ENCODE assay signal across 9 mouse cellular contexts in genomic region chr12:70476884-70477576, GRCm38 (mm10). TPM values are rescaled to one million over a fixed set of nuclear protein-coding genes. Genes with fewer than 3 reads are reported as not detected.
DNase-seq lines count a peak whose midpoint lies in the region; ATAC-seq and TF ChIP-seq lines count a peak whose summit lies in the region.
"Had no signal": no experiment of that assay in that cellular context is flagged by ENCODE, and none has a peak within 500 bp of the region (broad histone marks: within the 10 kb centered on the region; RNA-seq: fewer than 3 reads in every experiment).

No protein-coding gene starts in this region.

- H3K27ac ChIP-seq in layer of hippocampus, adult 2 months, result no peak overlapping the region; the same call in 1 of the 2 replicates
- H3K27ac ChIP-seq in intestine, postnatal 0 days (ENCODE audit: low read depth, low read length), result no peak overlapping the region
- H3K27ac ChIP-seq: limb, embryonic 15.5 days had no signal

- no peak for DNase-seq in layer of hippocampus, adult 2 months (ENCODE audit: low spot score in 2 of 2)
- DNase-seq in layer of hippocampus, adult 9-10 months (ENCODE audit: low spot score), result no peak
- DNase-seq in Muller cell, postnatal 12 days (ENCODE audit: inconsistent ontology term), result peak; percentile 17
- DNase-seq in naive thymus-derived CD4-positive, alpha-beta T cell, adult 2 months (ENCODE audit: low read depth), result peak; percentile 33
- DNase-seq in right cerebral cortex, adult 2 months (ENCODE audit: low spot score in 2 of 2), result no peak
- DNase-seq in gastrocnemius, postnatal 36 days, result no peak
- no peak for DNase-seq in adrenal gland, adult 8-10 months

- H3K9me3 ChIP-seq in intestine, postnatal 0 days (ENCODE audit: control insufficient read depth), result no peaks in the 10 kb centered on the region
- H3K9me3 ChIP-seq: limb, embryonic 15.5 days had no signal

- intact Hi-C loops in gastrocnemius, postnatal 36 days (cut with DNase I), result loop anchor here (5.0 kb wide), 1 partner anchor 435 kb away; no protein-coding TSS in a partner anchor

- TF ChIP-seq CTCF in layer of hippocampus, adult 2 months (conservative IDR thresholded peaks at IDR 0.05), result no peak
- TF ChIP-seq CTCF in intestine, postnatal 0 days (IDR thresholded peaks at IDR 0.05; ENCODE audit: low read depth), result no peak

- no peaks in the 10 kb centered on the region for H3K36me3 ChIP-seq in intestine, postnatal 0 days (ENCODE audit: control insufficient read depth, insufficient read depth)
- H3K36me3 ChIP-seq: limb, embryonic 15.5 days had no signal

- peak overlapping the region; percentile 27 for H3K4me3 ChIP-seq in layer of hippocampus, adult 2 months
- H3K4me3 ChIP-seq in intestine, postnatal 0 days (ENCODE audit: low read depth, low read length), result no peak overlapping the region
- H3K4me3 ChIP-seq: limb, embryonic 15.5 days had no signal

- no peaks in the 10 kb centered on the region for H3K4me1 ChIP-seq in intestine, postnatal 0 days (replicated peaks; ENCODE audit: control insufficient read depth, insufficient read depth, low read length)
- H3K4me1 ChIP-seq: limb, embryonic 15.5 days had no signal

- no peaks in the 10 kb centered on the region for H3K27me3 ChIP-seq in intestine, postnatal 0 days (replicated peaks; ENCODE audit: control insufficient read depth, insufficient read depth, low read length)
- H3K27me3 ChIP-seq: limb, embryonic 15.5 days had no signal

- H3K4me2 ChIP-seq in intestine, postnatal 0 days (replicated peaks; ENCODE audit: low read depth), result peak overlapping the region; percentile 28; the same call in 1 of the 2 replicates
- H3K4me2 ChIP-seq: limb, embryonic 15.5 days had no signal

- WGBS in intestine, postnatal 0 days, result 59% methylated on average over 16 of the region's 16 CpGs

- no peak overlapping the region for H3K9ac ChIP-seq in intestine, postnatal 0 days (ENCODE audit: low read depth, low read length)
- H3K9ac ChIP-seq: limb, embryonic 15.5 days had no signal

- no peak for ATAC-seq in intestine, postnatal 0 days

RNA-seq across cellular contexts. Expression of gene Tmx1, which starts 24.1 kb away (rescaled TPM):
- 10 to 100 TPM; 29.1 to 30.2 TPM for total RNA-seq in layer of hippocampus, adult 2 months (2021)
- polyA plus RNA-seq in intestine, postnatal 0 days (2015; fragmentation: Nextera tagmentation; extraction: Ambion mirVana), result 64.4 and 70.7 TPM in 2 replicates
- 1 to 10 TPM; 8.1 to 8.9 TPM for total RNA-seq in gastrocnemius, postnatal 36 days (2021)
- 10 to 100 TPM; 38.9 to 45.9 (median 43.5) TPM for total RNA-seq in adrenal gland, adult 8-10 months (2022)

Comparison
In these comparisons a context has a peak if more than half of its experiments do, and no peak if none do; other contexts are left out.
1. DNase-seq: peak in Muller cell, postnatal 12 days (single experiment) and naive thymus-derived CD4-positive, alpha-beta T cell, adult 2 months (single experiment); none in layer of hippocampus, adult 2 months (0 of 2), layer of hippocampus, adult 9-10 months (single experiment), right cerebral cortex, adult 2 months (0 of 2), gastrocnemius, postnatal 36 days (0 of 2) and adrenal gland, adult 8-10 months (single experiment).